Mouse (Mus musculus): ENCODE results near the gene C3ar1. TPM values are rescaled to one million over a fixed set of nuclear protein-coding genes. Genes with fewer than 3 reads are reported as not detected.

Gene C3ar1
- polyA plus RNA-seq, 1 experiment from 2014 or later = 3.4 TPM

DNA sequence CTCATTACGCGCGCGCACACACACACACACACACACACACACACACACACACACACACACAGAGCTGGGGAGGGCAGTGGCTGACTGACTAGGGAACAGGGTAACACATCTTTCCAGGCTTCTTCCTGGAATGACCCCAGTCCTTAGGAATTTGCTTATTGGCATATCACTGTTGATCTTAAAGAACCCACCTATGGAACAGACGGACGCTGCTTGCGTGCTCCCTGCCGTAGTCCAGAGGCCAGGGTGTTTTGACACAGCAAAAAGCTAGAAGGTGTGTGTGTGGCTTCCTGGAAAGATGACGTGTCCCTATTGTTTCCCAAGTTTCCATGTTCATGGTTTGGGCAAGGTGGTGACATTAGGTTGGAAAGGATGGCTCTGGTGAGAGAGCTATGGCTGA lies 30.8 kb downstream of the C3ar1 start:
- Histone ChIP-seq H3K9me3 (no peaks in the 10 kb centered on the region), H3K27me3 (no peaks in the 10 kb centered on the region), H3K4me3 (no peak overlapping the region), H3K36me3 (peaks cover 15% of the 10 kb centered on the region), H3K4me1 (peaks cover 52% of the 10 kb centered on the region), H3K4me2 (0 out of 2 replicates have a peak overlapping the region, but pooled peaks have one; percentile 9), H3K27ac (no peak overlapping the region), H3K9ac (no peak overlapping the region)
- 80% methylated on average over 9 of the region's 9 CpGs for WGBS
- no peak for ATAC-seq (ENCODE audit: borderline replicate concordance, extremely low read depth, low FRiP score, low TSS enrichment)

- Histone ChIP-seq H3K27me3 (no peaks in the 10 kb centered on the region), H3K27ac (0 out of 2 replicates have a peak overlapping the region, but pooled peaks have one; percentile 24), H3K4me2 (no peak overlapping the region), H3K36me3 (peaks cover 8% of the 10 kb centered on the region), H3K4me1 (peaks cover 52% of the 10 kb centered on the region), H3K9me3 (no peaks in the 10 kb centered on the region), H3K9ac (no peak overlapping the region), H3K4me3 (no peak overlapping the region)
- ATAC-seq (ENCODE audit: borderline replicate concordance, extremely low read depth, low FRiP score, low TSS enrichment) = no peak
- 50% methylated on average over 10 of the region's 10 CpGs for WGBS
These were observed 31.9 kb downstream of the C3ar1 start for GRCm38 (mm10) chr6:122824086-122824485.

GRCm38 (mm10) chr6:122821822-122822221 lies 34.1 kb downstream of the C3ar1 start:
- ATAC-seq (ENCODE audit: borderline replicate concordance, extremely low read depth, low FRiP score, low TSS enrichment) = no peak
- Histone ChIP-seq H3K9me3 (no peaks in the 10 kb centered on the region), H3K27ac (no peak overlapping the region), H3K9ac (no peak overlapping the region), H3K36me3 (no peaks in the 10 kb centered on the region), H3K4me1 (peaks cover 52% of the 10 kb centered on the region), H3K4me3 (no peak overlapping the region), H3K4me2 (peak overlapping the region; percentile 87; the same call in 1 of the 2 replicates), H3K27me3 (no peaks in the 10 kb centered on the region)
- WGBS = 67% methylated on average over 9 of the region's 9 CpGs

DNA sequence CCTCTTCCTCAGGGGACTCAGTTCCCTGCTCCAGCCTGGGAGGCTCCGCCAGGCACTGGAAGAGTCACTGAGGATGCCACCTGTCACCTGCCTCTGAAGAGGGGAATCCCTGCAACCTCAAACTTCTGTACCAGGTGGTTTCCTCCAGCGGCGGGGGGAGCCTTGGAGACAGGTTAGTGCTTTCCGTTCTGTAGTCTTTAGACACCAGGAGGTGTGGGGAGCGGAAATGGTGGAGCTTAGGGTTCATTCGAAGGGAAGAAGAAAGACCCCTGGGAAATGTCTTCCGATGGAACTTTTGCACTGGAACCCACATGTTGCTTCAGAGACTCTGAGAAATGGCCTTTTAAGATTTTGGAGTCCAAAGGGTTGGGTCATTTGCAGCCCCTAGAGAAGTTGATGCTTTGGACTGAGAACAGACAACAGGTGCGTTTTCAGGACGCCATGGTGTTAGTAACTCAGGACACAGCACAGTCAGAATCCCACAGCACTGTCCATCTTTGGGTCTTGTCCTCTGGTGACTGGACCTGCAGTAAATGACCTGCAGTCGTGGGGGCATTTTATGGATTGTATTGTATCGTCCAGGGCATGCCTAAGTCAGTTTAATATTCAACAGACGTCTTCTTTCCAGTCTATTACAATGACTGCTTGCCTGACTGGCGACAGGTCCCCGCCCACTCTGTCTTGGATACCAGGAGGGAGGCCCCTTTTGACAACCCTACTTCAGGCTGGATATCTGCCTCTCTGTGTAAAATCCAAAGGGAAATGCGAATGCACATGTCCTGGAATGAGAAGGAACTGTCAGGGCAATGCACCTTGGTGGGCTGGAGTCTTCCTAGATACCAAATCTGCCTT lies 34.9 kb downstream of the C3ar1 start:
- Histone ChIP-seq H3K9ac (peak overlapping the region; percentile 93), H3K27ac (no peak overlapping the region), H3K27me3 (no peaks in the 10 kb centered on the region), H3K4me1 (peaks cover 44% of the 10 kb centered on the region), H3K9me3 (no peaks in the 10 kb centered on the region), H3K4me3 (peak overlapping the region; percentile 89), H3K4me2 (peak overlapping the region; percentile 87), H3K36me3 (no peaks in the 10 kb centered on the region)
- WGBS = 36% methylated on average over 15 of the region's 15 CpGs
- ATAC-seq (ENCODE audit: borderline replicate concordance, extremely low read depth, low FRiP score, low TSS enrichment) = no peak

- Histone ChIP-seq H3K36me3 (no peaks in the 10 kb centered on the region), H3K27ac (peak overlapping the region; percentile 80), H3K4me3 (peak overlapping the region; percentile 89), H3K27me3 (no peaks in the 10 kb centered on the region), H3K4me2 (peak overlapping the region; percentile 87), H3K4me1 (peaks cover 36% of the 10 kb centered on the region), H3K9ac (peak overlapping the region; percentile 93), H3K9me3 (no peaks in the 10 kb centered on the region)
- WGBS = 0% methylated on average over 37 of the region's 38 CpGs
- peak; percentile 76 for ATAC-seq (ENCODE audit: borderline replicate concordance, extremely low read depth, low FRiP score, low TSS enrichment)
These were observed 35.7 kb downstream of the C3ar1 start for GRCm38 (mm10) chr6:122820071-122820798.

DNA sequence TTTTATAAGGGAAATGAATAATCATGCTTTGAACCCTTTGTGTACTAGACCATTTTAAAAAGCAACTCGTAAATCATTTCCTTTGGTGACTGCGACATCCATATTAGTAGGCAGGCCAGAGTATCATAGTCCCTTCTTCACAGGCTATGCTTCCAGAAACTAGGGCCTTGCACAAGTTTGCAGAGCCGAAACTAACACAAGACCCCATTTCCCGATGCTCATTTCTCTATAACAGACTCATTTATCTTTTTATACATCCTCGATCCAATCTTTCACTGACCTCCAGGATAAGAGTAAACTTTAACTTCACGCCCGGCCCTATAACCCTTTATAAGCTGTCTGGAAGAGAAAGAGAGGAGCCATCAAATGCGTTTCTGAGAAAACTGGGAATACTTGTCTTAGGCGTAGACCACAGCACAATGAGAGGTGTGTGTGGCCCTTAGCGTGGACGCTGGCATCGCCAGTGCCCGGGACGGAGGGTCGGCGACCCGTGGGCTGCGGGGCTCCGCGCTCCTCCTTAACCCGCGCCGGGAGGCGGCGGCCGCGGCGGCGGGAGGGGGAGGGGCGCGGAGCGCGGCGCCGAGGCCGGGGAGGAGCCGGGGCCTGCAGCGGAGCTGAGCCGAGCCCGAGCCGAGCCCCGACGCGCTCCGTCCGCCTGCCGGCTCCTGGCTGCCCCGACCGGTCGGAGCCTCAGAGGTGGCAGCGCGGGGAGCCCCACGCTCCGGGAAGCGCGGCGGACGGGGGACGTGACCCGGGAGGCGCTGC lies 36.5 kb downstream of the C3ar1 start, which contains the start of gene Foxj2:
TSS of gene Foxj2 (plus strand) at position 609 of the 765 bp plus-strand sequence.
- peak within 1 kb of the TSS; percentile 80 for H3K27ac ChIP-seq
- peak within 1 kb of the TSS; percentile 89 for H3K4me3 ChIP-seq
- peak within 1 kb of the TSS; percentile 87 for H3K4me2 ChIP-seq
- no peaks in the 10 kb centered on the region for H3K27me3 ChIP-seq
- no peaks in the 10 kb centered on the region for H3K9me3 ChIP-seq
- WGBS = 1% methylated on average over 38 of the region's 61 CpGs
- no peaks in the 10 kb centered on the region for H3K36me3 ChIP-seq
- H3K9ac ChIP-seq = peak within 1 kb of the TSS; percentile 93
- peak; percentile 89 for ATAC-seq (ENCODE audit: borderline replicate concordance, extremely low read depth, low FRiP score, low TSS enrichment)
- H3K4me1 ChIP-seq = peaks cover 30% of the 10 kb centered on the region

DNA sequence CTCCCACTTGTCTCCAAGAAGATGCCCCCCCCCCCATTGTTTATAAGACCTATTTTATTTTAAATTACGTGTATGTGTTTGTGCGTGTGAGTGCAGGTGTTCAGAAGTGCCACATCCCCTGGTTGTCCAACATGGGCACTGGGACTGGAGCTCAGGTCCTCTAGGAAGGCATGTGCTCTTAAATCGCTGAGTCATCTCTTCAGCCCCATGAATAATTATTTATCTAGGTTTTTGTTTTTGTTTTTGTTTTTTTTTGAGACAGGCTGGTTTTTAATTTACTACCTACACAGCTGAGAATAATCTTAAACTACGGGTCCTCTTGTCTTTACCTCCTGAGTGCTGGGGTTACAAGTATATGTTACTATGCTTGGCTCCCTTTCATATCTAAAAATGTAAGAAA lies 42.3 kb downstream of the C3ar1 start:
- H3K27me3 ChIP-seq = no peaks in the 10 kb centered on the region
- ATAC-seq (ENCODE audit: borderline replicate concordance, extremely low read depth, low FRiP score, low TSS enrichment) = no peak
- H3K4me2 ChIP-seq = no peak overlapping the region
- 83% methylated on average over 4 of the region's 4 CpGs for WGBS
- no peaks in the 10 kb centered on the region for H3K36me3 ChIP-seq
- H3K9ac ChIP-seq = no peak overlapping the region
- H3K9me3 ChIP-seq = no peaks in the 10 kb centered on the region
- no peak overlapping the region for H3K27ac ChIP-seq
- H3K4me3 ChIP-seq = no peak overlapping the region
- H3K4me1 ChIP-seq = peaks cover 8% of the 10 kb centered on the region

- peaks cover 8% of the 10 kb centered on the region for H3K4me1 ChIP-seq
- no peak overlapping the region for H3K4me2 ChIP-seq
- H3K9me3 ChIP-seq = no peaks in the 10 kb centered on the region
- no peaks in the 10 kb centered on the region for H3K36me3 ChIP-seq
- WGBS = 86% methylated on average over 4 of the region's 4 CpGs
- ATAC-seq (ENCODE audit: borderline replicate concordance, extremely low read depth, low FRiP score, low TSS enrichment) = no peak
- H3K27me3 ChIP-seq = no peaks in the 10 kb centered on the region
- H3K9ac ChIP-seq = no peak overlapping the region
- H3K27ac ChIP-seq = no peak overlapping the region
- no peak overlapping the region for H3K4me3 ChIP-seq
These were observed 43.2 kb downstream of the C3ar1 start for GRCm38 (mm10) chr6:122812716-122813115.

GRCm38 (mm10) chr6:122811771-122812600 lies 44.0 kb downstream of the C3ar1 start:
- peak; percentile 43; the same call in 1 of the 2 replicates for ATAC-seq (ENCODE audit: borderline replicate concordance, extremely low read depth, low FRiP score, low TSS enrichment)
- WGBS = 25% methylated on average over 16 of the region's 16 CpGs
- peak overlapping the region; percentile 100 for H3K27ac ChIP-seq
- peak overlapping the region; percentile 66 for H3K9ac ChIP-seq
- H3K27me3 ChIP-seq = no peaks in the 10 kb centered on the region
- no peaks in the 10 kb centered on the region for H3K36me3 ChIP-seq
- peaks cover 8% of the 10 kb centered on the region for H3K4me1 ChIP-seq
- H3K4me2 ChIP-seq = peak overlapping the region; percentile 62
- H3K4me3 ChIP-seq = peak overlapping the region; percentile 73
- H3K9me3 ChIP-seq = no peaks in the 10 kb centered on the region

DNA sequence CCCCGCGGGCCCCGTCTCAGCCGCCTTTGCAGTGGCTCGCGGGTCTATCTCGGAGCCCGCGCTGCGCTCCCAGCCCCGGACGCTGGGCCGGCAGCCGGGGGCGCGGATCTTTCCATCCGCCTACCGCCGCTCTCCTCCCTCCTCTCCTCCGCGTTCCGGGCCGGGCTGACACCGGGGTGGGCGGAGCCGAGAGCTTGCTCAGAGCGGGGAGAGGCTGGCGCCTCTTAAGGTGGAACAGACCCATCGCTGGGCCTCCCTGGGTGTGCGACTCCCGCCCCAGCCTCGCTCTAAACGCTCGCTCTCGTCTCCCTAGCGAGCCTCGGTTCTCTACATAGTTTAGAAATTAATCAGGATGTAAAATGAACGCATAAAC lies 44.7 kb downstream of the C3ar1 start:
- peaks cover 8% of the 10 kb centered on the region for H3K4me1 ChIP-seq
- peak overlapping the region; percentile 62 for H3K4me2 ChIP-seq
- H3K9ac ChIP-seq = peak overlapping the region; percentile 66
- peak overlapping the region; percentile 73 for H3K4me3 ChIP-seq
- H3K9me3 ChIP-seq = no peaks in the 10 kb centered on the region
- peak overlapping the region; percentile 100 for H3K27ac ChIP-seq
- 1% methylated on average over 31 of the region's 38 CpGs for WGBS
- no peaks in the 10 kb centered on the region for H3K27me3 ChIP-seq
- H3K36me3 ChIP-seq = no peaks in the 10 kb centered on the region
- peak; percentile 96 for ATAC-seq (ENCODE audit: borderline replicate concordance, extremely low read depth, low FRiP score, low TSS enrichment)

All from lung, embryonic 15.5 days (tissue).